Mouse (Mus musculus): ENCODE data around the gene Fgfr2.

DNA sequence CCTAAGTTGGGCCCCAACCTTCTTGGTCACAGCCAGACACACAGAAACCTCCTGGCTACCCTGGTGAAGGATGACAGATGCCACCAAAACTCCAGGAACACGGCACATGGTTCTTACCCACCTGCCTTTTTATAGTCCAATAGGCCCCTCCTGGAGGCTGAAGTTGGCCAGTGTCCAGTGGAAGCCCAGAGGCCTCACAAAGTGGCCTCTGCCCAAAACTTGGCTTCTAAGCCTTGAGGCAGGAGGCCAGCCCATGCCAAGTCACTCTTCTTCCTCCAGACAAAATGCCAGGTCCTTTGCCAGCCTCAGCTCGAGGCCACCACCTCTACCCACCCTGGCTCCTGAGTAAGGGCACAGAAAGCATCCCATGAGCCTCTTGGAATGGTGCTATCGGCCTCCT, 440.2 kb downstream of the Fgfr2 start:
- TF ChIP-seq CTCF (IDR thresholded peaks at IDR 0.05; ENCODE audit: insufficient read depth, low read length) (no peak), POLR2A (IDR thresholded peaks at IDR 0.05; ENCODE audit: borderline replicate concordance, extremely low read depth, low read depth, low read length) (no peak)
